Mouse (Mus musculus): ENCODE results near the gene Ankrd27.
"Not testable (repeated sequence)": the region's sequence is repeated elsewhere in the genome, so short reads cannot be mapped to it uniquely, and the experiment has no call there.

Ankrd27 gene

GRCm38 (mm10) chr7:35586055-35586905 lies at the start of gene Ankrd27:
TSS of gene Ankrd27 (plus strand) at chr7:35586244.
- peak; percentile 86 for DNase-seq (ENCODE audit: low spot score)

- DNase-seq (ENCODE audit: low spot score): no peak
These were observed 48.5 kb upstream of the Ankrd27 start, which contains the start of gene Tdrd12 for GRCm38 (mm10) chr7:35537562-35537961. TSS of gene Tdrd12 (minus strand) at chr7:35537745.

GRCm38 (mm10) chr7:35545881-35546280 lies 40.2 kb upstream of the Ankrd27 start:
- DNase-seq (ENCODE audit: low spot score): no peak

GRCm38 (mm10) chr7:35553751-35554604 lies 32.1 kb upstream of the Ankrd27 start:
- no peak for DNase-seq (ENCODE audit: low spot score)

- no peak for DNase-seq (ENCODE audit: low spot score)
These were observed 31.4 kb upstream of the Ankrd27 start for GRCm38 (mm10) chr7:35554605-35555175.

- peak; percentile 80 for DNase-seq (ENCODE audit: low spot score)
These were observed 30.5 kb upstream of the Ankrd27 start for GRCm38 (mm10) chr7:35555224-35556204.

GRCm38 (mm10) chr7:35556205-35556603 lies 29.8 kb upstream of the Ankrd27 start, which contains the start of gene Nudt19:
TSS of gene Nudt19 (minus strand) at chr7:35556304.
- no peak for DNase-seq (ENCODE audit: low spot score)

GRCm38 (mm10) chr7:35556905-35557304 lies 29.1 kb upstream of the Ankrd27 start:
- no peak for DNase-seq (ENCODE audit: low spot score)

- DNase-seq (ENCODE audit: low spot score): no peak
These were observed 28.5 kb upstream of the Ankrd27 start for GRCm38 (mm10) chr7:35557577-35557976.

- no peak for DNase-seq (ENCODE audit: low spot score)
These were observed 27.4 kb upstream of the Ankrd27 start for GRCm38 (mm10) chr7:35558681-35559080.

DNA sequence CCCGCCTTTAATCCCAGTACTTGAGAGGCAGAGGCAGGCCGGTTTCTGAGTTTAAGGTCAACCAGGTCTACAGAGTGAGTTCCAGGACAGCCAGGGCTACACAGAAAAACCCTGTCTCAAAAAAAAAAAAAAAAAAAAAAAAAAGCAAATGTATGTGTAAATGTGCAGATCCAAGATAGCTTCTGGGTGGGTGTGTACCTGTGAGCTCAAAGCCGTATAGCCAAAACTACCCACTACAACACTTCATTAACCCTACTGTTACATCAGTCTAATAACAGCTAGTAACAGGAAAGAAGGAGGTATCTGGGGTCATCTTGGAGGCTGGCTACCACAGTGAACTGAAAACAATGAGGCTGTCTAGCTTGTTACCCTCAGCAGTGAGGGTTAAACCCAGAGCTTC lies 26.2 kb upstream of the Ankrd27 start:
- no peak for DNase-seq (ENCODE audit: low spot score)

GRCm38 (mm10) chr7:35563071-35563470 lies 23.0 kb upstream of the Ankrd27 start:
- DNase-seq (ENCODE audit: low spot score): no peak

DNA sequence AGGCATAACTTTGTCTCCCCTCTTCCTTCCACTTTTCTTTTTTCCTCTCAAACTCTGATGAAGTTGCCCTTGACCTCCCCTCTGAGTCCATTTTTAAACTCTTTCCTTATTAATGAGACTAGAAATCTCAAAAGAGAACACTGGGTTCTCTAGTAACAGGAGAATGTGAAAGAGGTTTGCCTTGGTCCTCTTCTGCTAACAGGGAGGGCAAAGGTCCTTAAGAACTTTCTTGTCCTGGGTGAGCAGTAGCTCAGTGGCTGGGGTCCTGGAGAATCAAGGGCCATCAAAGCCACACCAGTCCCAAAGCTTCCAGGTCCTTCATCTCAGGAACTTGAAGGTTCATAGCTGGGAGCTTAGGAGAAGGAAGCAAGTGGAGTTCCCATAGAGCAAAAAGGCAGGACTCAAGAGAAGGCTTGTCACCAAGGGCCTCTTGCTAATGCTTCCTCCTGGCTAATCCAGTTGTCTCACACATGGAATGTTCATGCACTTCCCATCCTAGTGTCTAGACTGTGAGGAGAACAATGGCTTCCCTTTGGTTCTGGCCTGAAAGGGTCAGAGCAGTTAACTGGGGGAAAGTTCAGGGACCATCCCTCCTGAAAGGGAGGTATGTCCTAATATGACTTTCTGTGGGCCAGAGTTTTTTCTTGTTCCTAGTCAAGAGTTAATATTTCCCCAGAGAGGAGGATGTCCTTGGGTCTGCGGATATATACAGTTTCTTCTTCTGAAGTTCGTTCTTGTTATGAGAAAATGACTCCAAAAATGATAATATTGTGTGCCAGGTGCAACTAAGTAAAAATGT lies 21.8 kb upstream of the Ankrd27 start:
- DNase-seq (ENCODE audit: low spot score): no peak

GRCm38 (mm10) chr7:35564872-35565271 lies 21.2 kb upstream of the Ankrd27 start:
- DNase-seq (ENCODE audit: low spot score): not testable (repeated sequence)

DNA sequence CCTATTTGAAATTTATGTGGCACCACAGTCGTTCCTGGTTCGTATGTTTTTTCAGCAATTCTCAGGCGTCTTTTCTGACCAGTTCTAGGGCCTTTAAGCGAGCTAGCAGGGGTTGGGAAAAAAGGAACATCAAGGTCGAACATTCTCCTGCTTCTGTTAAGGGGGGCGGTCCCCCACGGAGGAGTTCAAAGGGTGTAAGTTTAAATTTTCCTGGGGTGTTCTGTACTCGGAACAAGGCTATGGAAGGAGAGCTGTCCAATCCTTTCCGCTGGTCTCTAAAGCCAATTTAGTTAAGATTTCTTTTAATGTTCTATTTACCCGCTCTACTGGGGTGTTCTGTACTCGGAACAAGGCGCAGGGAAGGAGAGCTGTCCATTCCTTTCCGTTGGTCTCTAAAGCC lies 20.1 kb upstream of the Ankrd27 start:
- not testable (repeated sequence) for DNase-seq (ENCODE audit: low spot score)

GRCm38 (mm10) chr7:35569724-35570123 lies 16.3 kb upstream of the Ankrd27 start:
- DNase-seq (ENCODE audit: low spot score): not testable (repeated sequence)

GRCm38 (mm10) chr7:35570883-35571282 lies 15.2 kb upstream of the Ankrd27 start:
- DNase-seq (ENCODE audit: low spot score): not testable (repeated sequence)

DNA sequence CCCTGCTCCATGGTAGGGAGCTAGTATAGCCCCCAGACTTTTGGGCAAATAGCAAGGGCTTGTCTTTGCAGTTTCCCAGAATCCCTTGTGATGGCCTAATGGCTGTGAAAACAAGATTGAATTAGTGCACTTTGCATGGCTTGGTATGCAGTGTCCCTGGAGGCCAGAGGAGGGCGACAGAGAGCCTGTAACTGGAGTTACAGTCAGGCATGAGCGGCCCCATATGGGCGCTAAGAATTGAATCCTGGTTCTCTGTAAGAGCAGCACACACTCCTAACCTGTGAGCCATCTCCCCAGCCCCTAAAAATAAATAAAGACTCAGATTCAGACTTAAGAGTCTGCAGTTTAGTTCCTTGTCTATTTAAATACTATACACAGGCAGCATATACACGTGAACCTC lies 6.2 kb upstream of the Ankrd27 start:
- DNase-seq (ENCODE audit: low spot score): no peak

GRCm38 (mm10) chr7:35582719-35583118 lies 3.3 kb upstream of the Ankrd27 start:
- DNase-seq (ENCODE audit: low spot score): no peak

GRCm38 (mm10) chr7:35583476-35584025 lies 2.5 kb upstream of the Ankrd27 start:
- no peak for DNase-seq (ENCODE audit: low spot score)
